Mouse (Mus musculus): Measurements from ENCODE around the gene Eif2d. TPM values are rescaled to one million over a fixed set of nuclear protein-coding genes. Genes with fewer than 3 reads are reported as not detected.

Gene Eif2d
- polyA plus RNA-seq, 1 experiment = 14.4 TPM

GRCm38 (mm10) chr1:131233527-131233926 lies 80.5 kb downstream of the Eif2d start:
- no peak overlapping the region for H3K27ac ChIP-seq (ENCODE audit: insufficient read depth, low read depth, low read length)
- 65% methylated on average over 12 of the region's 12 CpGs for WGBS
- no peak for TF ChIP-seq CTCF (IDR thresholded peaks at IDR 0.05; ENCODE audit: extremely low read depth, insufficient read length, insufficient replicate concordance, low read depth, low read length)
- no peak for TF ChIP-seq POLR2A (IDR thresholded peaks at IDR 0.05; ENCODE audit: low read depth, low read length)
- no peaks in the 10 kb centered on the region for H3K27me3 ChIP-seq (ENCODE audit: control insufficient read depth, insufficient read depth, low read length)
- H3K4me1 ChIP-seq (ENCODE audit: control insufficient read depth, insufficient read depth, insufficient read length, low read length) = no peaks in the 10 kb centered on the region
- no peak overlapping the region for H3K4me3 ChIP-seq (ENCODE audit: low read depth, low read length)
- no peaks in the 10 kb centered on the region for H3K36me3 ChIP-seq (ENCODE audit: control insufficient read depth, insufficient read depth, low read length)

- no peaks in the 10 kb centered on the region for H3K36me3 ChIP-seq (ENCODE audit: control insufficient read depth, insufficient read depth, low read length)
- 70% methylated on average over 7 of the region's 7 CpGs for WGBS
- H3K27ac ChIP-seq (ENCODE audit: insufficient read depth, low read depth, low read length) = no peak overlapping the region
- no peaks in the 10 kb centered on the region for H3K27me3 ChIP-seq (ENCODE audit: control insufficient read depth, insufficient read depth, low read length)
- H3K4me3 ChIP-seq (ENCODE audit: low read depth, low read length) = no peak overlapping the region
- TF ChIP-seq CTCF (IDR thresholded peaks at IDR 0.05; ENCODE audit: extremely low read depth, insufficient read length, insufficient replicate concordance, low read depth, low read length) (no peak), POLR2A (IDR thresholded peaks at IDR 0.05; ENCODE audit: low read depth, low read length) (no peak)
- H3K4me1 ChIP-seq (ENCODE audit: control insufficient read depth, insufficient read depth, insufficient read length, low read length) = no peaks in the 10 kb centered on the region
These were observed 83.1 kb downstream of the Eif2d start for GRCm38 (mm10) chr1:131236077-131236476.

Other genes with a start within 250 kb of the Eif2d start
- not detected in 2 replicates for gene Il20, start 241.7 kb upstream of the Eif2d start, polyA plus RNA-seq (2012; rRNA removed)
- gene Il19, start 213.1 kb upstream of the Eif2d start, polyA plus RNA-seq (2012; rRNA removed) = not detected in 2 replicates
- gene Il10, start 133.3 kb upstream of the Eif2d start, polyA plus RNA-seq (2012; rRNA removed) = not detected in 2 replicates
- gene Mapkapk2, start 55.4 kb upstream of the Eif2d start, polyA plus RNA-seq (2012; rRNA removed) = 33.1 and 61.0 TPM in 2 replicates
- 0.51 and 0.65 TPM in 2 replicates for gene Dyrk3, start 14.8 kb upstream of the Eif2d start, polyA plus RNA-seq (2012; rRNA removed)
- gene Rassf5, start 92.1 kb downstream of the Eif2d start, polyA plus RNA-seq (2012; rRNA removed) = 2.9 and 4.0 TPM in 2 replicates
- gene Ikbke, start 126.4 kb downstream of the Eif2d start, polyA plus RNA-seq (2012; rRNA removed) = 16.3 and 43.9 TPM in 2 replicates

All from small intestine, adult 2 months (tissue).